Mouse (Mus musculus): Measurements from ENCODE around the gene Kcnq1.

DNA sequence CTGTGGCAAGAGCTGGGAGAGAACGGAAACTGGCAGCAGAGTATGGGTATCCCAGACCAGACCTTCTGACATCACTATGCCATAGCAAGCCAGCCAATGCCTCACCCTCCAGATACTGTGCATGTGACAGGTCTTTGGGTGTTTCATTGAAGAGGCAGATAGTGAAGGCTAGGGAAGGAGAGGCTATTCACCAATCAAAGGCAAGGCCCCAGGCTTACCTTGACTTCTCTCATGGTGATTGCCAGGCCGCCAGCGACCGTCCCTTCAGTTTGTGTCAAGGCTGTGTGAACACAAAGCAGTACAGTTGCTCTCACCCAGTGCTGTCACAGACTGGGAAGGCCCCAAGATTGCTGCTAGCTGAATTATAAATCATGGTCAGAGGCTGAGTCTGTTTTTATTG, 75.1 kb downstream of the Kcnq1 start:
- TF ChIP-seq CTCF (IDR thresholded peaks at IDR 0.05; ENCODE audit: extremely low read depth, insufficient read depth, insufficient read length, insufficient replicate concordance) = no peak
- no peak for TF ChIP-seq POLR2A (IDR thresholded peaks at IDR 0.05; ENCODE audit: low read depth, low read length)
